In the genomic region with DNA sequence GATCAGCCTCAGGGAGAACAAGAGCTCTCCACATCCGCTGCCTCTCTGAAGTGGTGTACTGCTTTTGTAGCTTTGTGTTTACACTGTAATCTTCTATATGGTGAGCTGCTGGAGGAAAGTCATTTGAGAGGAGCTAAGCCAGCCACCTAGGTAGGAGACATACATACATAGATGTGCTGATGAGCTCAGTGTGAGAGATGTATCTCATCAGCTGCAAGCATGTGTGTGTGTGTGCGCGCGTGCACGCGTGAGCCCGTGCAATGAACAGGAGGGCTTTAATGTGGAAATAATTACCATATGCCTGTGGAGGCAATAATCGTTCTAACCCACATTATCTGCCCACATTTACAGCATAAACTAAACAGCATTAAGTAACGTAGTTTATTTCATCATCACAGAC, we compare ENCODE assay signal across 20 mouse cellular contexts. TPM values are rescaled to one million over a fixed set of nuclear protein-coding genes. Genes with fewer than 3 reads are reported as not detected.
DNase-seq lines count a peak whose midpoint lies in the region; ATAC-seq lines count a peak whose summit lies in the region.
"Had no signal": no experiment of that assay in that cellular context is flagged by ENCODE, and none has a peak within 500 bp of the region (broad histone marks: within the 10 kb centered on the region; RNA-seq: fewer than 3 reads in every experiment).

No protein-coding gene starts in this region.

- ATAC-seq in midbrain, embryonic 11.5 days (ENCODE audit: low FRiP score): peak; percentile 27; the same call in 1 of the 2 replicates
- ATAC-seq in embryonic facial prominence, embryonic 13.5 days (ENCODE audit: insufficient number of reproducible peaks, insufficient read depth, low FRiP score, low TSS enrichment, low read depth): no peak
- peak; percentile 60 for ATAC-seq in midbrain, embryonic 15.5 days (replicated peaks)
- ATAC-seq: CD4-positive, CD25-positive, alpha-beta regulatory T cell, adult 4 months; lung, postnatal 0 days had no signal

- H3K4me1 ChIP-seq in midbrain, embryonic 11.5 days (ENCODE audit: control insufficient read depth, insufficient read depth, low read length): peaks cover 8% of the 10 kb centered on the region; the same call in 1 of the 2 replicates
- peaks cover 15% of the 10 kb centered on the region for H3K4me1 ChIP-seq in midbrain, embryonic 10.5 days
- peaks cover 18% of the 10 kb centered on the region for H3K4me1 ChIP-seq in embryonic facial prominence, embryonic 13.5 days
- peaks cover 10% of the 10 kb centered on the region for H3K4me1 ChIP-seq in midbrain, embryonic 15.5 days
- H3K4me1 ChIP-seq: liver, embryonic 13.5 days; megakaryocyte, embryonic 14.5 days; stomach, embryonic 15.5 days had no signal

- no peaks in the 10 kb centered on the region for H3K36me3 ChIP-seq in midbrain, embryonic 11.5 days (ENCODE audit: control insufficient read depth, insufficient read depth, low read length)
- H3K36me3 ChIP-seq in midbrain, embryonic 10.5 days: no peaks in the 10 kb centered on the region
- H3K36me3 ChIP-seq in embryonic facial prominence, embryonic 13.5 days: no peaks in the 10 kb centered on the region
- H3K36me3 ChIP-seq in midbrain, embryonic 15.5 days (replicated peaks): no peaks in the 10 kb centered on the region
- H3K36me3 ChIP-seq: heart, embryonic 13.5 days; liver, embryonic 13.5 days; stomach, embryonic 15.5 days had no signal

- no peaks in the 10 kb centered on the region for H3K9me3 ChIP-seq in midbrain, embryonic 11.5 days (ENCODE audit: control insufficient read depth, low read length)
- no peaks in the 10 kb centered on the region for H3K9me3 ChIP-seq in midbrain, embryonic 10.5 days (replicated peaks)
- no peaks in the 10 kb centered on the region for H3K9me3 ChIP-seq in embryonic facial prominence, embryonic 13.5 days
- H3K9me3 ChIP-seq in midbrain, embryonic 15.5 days: no peaks in the 10 kb centered on the region
- H3K9me3 ChIP-seq: heart, embryonic 13.5 days; liver, embryonic 13.5 days; stomach, embryonic 15.5 days had no signal

- H3K27me3 ChIP-seq in midbrain, embryonic 11.5 days (ENCODE audit: control insufficient read depth, insufficient read depth, low read length): no peaks in the 10 kb centered on the region
- H3K27me3 ChIP-seq in midbrain, embryonic 10.5 days (ENCODE audit: low read depth, poor library complexity, severe bottlenecking): no peaks in the 10 kb centered on the region
- no peaks in the 10 kb centered on the region for H3K27me3 ChIP-seq in embryonic facial prominence, embryonic 13.5 days
- no peaks in the 10 kb centered on the region for H3K27me3 ChIP-seq in midbrain, embryonic 15.5 days (replicated peaks)
- H3K27me3 ChIP-seq: heart, embryonic 13.5 days; liver, embryonic 13.5 days; megakaryocyte, embryonic 14.5 days; stomach, embryonic 15.5 days had no signal

- H3K4me2 ChIP-seq in midbrain, embryonic 11.5 days: no peak overlapping the region
- peak overlapping the region; percentile 28; the same call in 1 of the 2 replicates for H3K4me2 ChIP-seq in embryonic facial prominence, embryonic 13.5 days
- no peak overlapping the region for H3K4me2 ChIP-seq in midbrain, embryonic 15.5 days
- H3K4me2 ChIP-seq: heart, embryonic 13.5 days; liver, embryonic 13.5 days; stomach, embryonic 15.5 days had no signal

- H3K9ac ChIP-seq in midbrain, embryonic 11.5 days (ENCODE audit: low read length): no peak overlapping the region
- no peak overlapping the region for H3K9ac ChIP-seq in embryonic facial prominence, embryonic 13.5 days
- H3K9ac ChIP-seq in midbrain, embryonic 15.5 days: no peak overlapping the region
- H3K9ac ChIP-seq: heart, embryonic 13.5 days; liver, embryonic 13.5 days; stomach, embryonic 15.5 days had no signal

- H3K27ac ChIP-seq in midbrain, embryonic 11.5 days (ENCODE audit: low read depth, low read length): no peak overlapping the region
- no peak overlapping the region for H3K27ac ChIP-seq in midbrain, embryonic 10.5 days (replicated peaks)
- H3K27ac ChIP-seq in embryonic facial prominence, embryonic 13.5 days: no peak overlapping the region
- no peak overlapping the region for H3K27ac ChIP-seq in midbrain, embryonic 15.5 days
- H3K27ac ChIP-seq: heart, embryonic 13.5 days; liver, embryonic 13.5 days; stomach, embryonic 15.5 days had no signal

- H3K4me3 ChIP-seq in midbrain, embryonic 11.5 days (ENCODE audit: low read depth, low read length): no peak overlapping the region
- no peak overlapping the region for H3K4me3 ChIP-seq in midbrain, embryonic 10.5 days
- H3K4me3 ChIP-seq in embryonic facial prominence, embryonic 13.5 days: no peak overlapping the region
- no peak overlapping the region for H3K4me3 ChIP-seq in midbrain, embryonic 15.5 days
- H3K4me3 ChIP-seq: heart, embryonic 13.5 days; liver, embryonic 13.5 days; megakaryocyte, embryonic 14.5 days; stomach, embryonic 15.5 days had no signal

- DNase-seq in midbrain, embryonic 11.5 days (ENCODE audit: low spot score, missing footprints): no peak
- no peak for DNase-seq in midbrain, embryonic 10.5 days (ENCODE audit: low spot score)
- DNase-seq in retina, postnatal 1 day: peak; percentile 7
- DNase-seq in urinary bladder, postnatal 25 days (ENCODE audit: low spot score): no peak
- DNase-seq in right cerebral cortex, adult 18-20 months: no peak
- DNase-seq: adrenal gland, postnatal 14 days; cerebellum, adult 9-11 months; heart, postnatal 4 days; kidney, adult 8-10 months; liver, embryonic 13.5 days; spleen, adult 18-20 months had no signal

- 94% methylated on average over 9 of the region's 9 CpGs for WGBS in midbrain, embryonic 11.5 days
- WGBS in midbrain, embryonic 10.5 days: 93% methylated on average over 9 of the region's 9 CpGs
- 45% methylated on average over 9 of the region's 9 CpGs for WGBS in embryonic facial prominence, embryonic 13.5 days
- 77% methylated on average over 9 of the region's 9 CpGs for WGBS in midbrain, embryonic 15.5 days

RNA-seq across cellular contexts. Expression of gene 4930544G11Rik, which starts 18.0 kb away (rescaled TPM):
- polyA plus RNA-seq in midbrain, embryonic 11.5 days (2014; fragmentation: Nextera tagmentation; extraction: Ambion mirVana): not detected in 2 replicates
- not detected in 2 replicates for polyA plus RNA-seq in midbrain, embryonic 10.5 days (2016; fragmentation: Nextera tagmentation; extraction: Ambion mirVana)
- not detected in 2 replicates for polyA plus RNA-seq in embryonic facial prominence, embryonic 13.5 days (2015; fragmentation: Nextera tagmentation; extraction: Ambion mirVana)
- not detected in 2 replicates for polyA plus RNA-seq in midbrain, embryonic 15.5 days (2015; fragmentation: Nextera tagmentation; extraction: Ambion mirVana)
- polyA plus RNA-seq: CD4-positive, CD25-positive, alpha-beta regulatory T cell, adult 4 months; heart, embryonic 13.5 days; large intestine, adult 2 months; limb, embryonic 11.5 days; liver, embryonic 13.5 days; lung, postnatal 0 days; stomach, embryonic 15.5 days had no signal
